Mouse (Mus musculus) frontal cortex, postnatal 14 days (tissue): ENCODE data around the gene Kif17.

Experiments used
- DNase-seq, 2 experiments: peaks; one replicate each; pipeline ENCODE4 v3.0.0; 2022; ENCODE audit warnings: low spot score in 2 of 2

Kif17 gene

GRCm38 (mm10) chr4:138341393-138341792 is 91.2 kb downstream of the Kif17 start:
- DNase-seq: no peak

GRCm38 (mm10) chr4:138342048-138342447 is 91.8 kb downstream of the Kif17 start:
- no peak for DNase-seq

- DNase-seq: no peak
Measured at GRCm38 (mm10) chr4:138342778-138343177, 92.5 kb downstream of the Kif17 start.

- no peak for DNase-seq
Measured at GRCm38 (mm10) chr4:138343341-138343837, 93.2 kb downstream of the Kif17 start.

GRCm38 (mm10) chr4:138344891-138345545 is 94.8 kb downstream of the Kif17 start:
- DNase-seq: no peak

- no peak for DNase-seq
Measured at GRCm38 (mm10) chr4:138347280-138347679, 97.0 kb downstream of the Kif17 start.

- DNase-seq: no peak
Measured at GRCm38 (mm10) chr4:138348716-138349115, 98.5 kb downstream of the Kif17 start.
